In genomic region chr17:47333409-47333808, GRCm38 (mm10) we compare ENCODE assay signal across 16 mouse cellular contexts. TPM values are rescaled to one million over a fixed set of nuclear protein-coding genes. Genes with fewer than 3 reads are reported as not detected.
DNase-seq lines count a peak whose midpoint lies in the region; ATAC-seq lines count a peak whose summit lies in the region.
"Had no signal": no experiment of that assay in that cellular context is flagged by ENCODE, and none has a peak within 500 bp of the region (broad histone marks: within the 10 kb centered on the region; RNA-seq: fewer than 3 reads in every experiment).

No protein-coding gene starts in this region.

- no peak overlapping the region for H3K9ac ChIP-seq in embryonic facial prominence, embryonic 11.5 days (replicated peaks; ENCODE audit: low read length)
- no peak overlapping the region for H3K9ac ChIP-seq in neural tube, embryonic 14.5 days (replicated peaks; ENCODE audit: low read depth, low read length)
- no peak overlapping the region for H3K9ac ChIP-seq in limb, embryonic 11.5 days (ENCODE audit: low read length)
- H3K9ac ChIP-seq: heart, embryonic 12.5 days; limb, embryonic 13.5 days; liver, embryonic 15.5 days; midbrain, embryonic 12.5 days; neural tube, embryonic 13.5 days had no signal

- ATAC-seq in embryonic facial prominence, embryonic 11.5 days (replicated peaks; ENCODE audit: insufficient number of reproducible peaks, low FRiP score, low TSS enrichment, low read depth) = no peak
- ATAC-seq in neural tube, embryonic 14.5 days (ENCODE audit: low read depth) = peak; percentile 37; the same call in 1 of the 2 replicates
- ATAC-seq in limb, embryonic 11.5 days (ENCODE audit: insufficient number of reproducible peaks, low FRiP score, low TSS enrichment, low read depth) = no peak

- no peaks in the 10 kb centered on the region; the same call in 1 of the 2 replicates for H3K36me3 ChIP-seq in embryonic facial prominence, embryonic 11.5 days (replicated peaks; ENCODE audit: control insufficient read depth, insufficient read depth, low read depth, low read length)
- H3K36me3 ChIP-seq in embryonic facial prominence, embryonic 10.5 days (replicated peaks) = peaks cover 63% of the 10 kb centered on the region
- peaks cover 22% of the 10 kb centered on the region; the same call in 1 of the 2 replicates for H3K36me3 ChIP-seq in neural tube, embryonic 14.5 days (ENCODE audit: control insufficient read depth, insufficient read depth, low read length)
- H3K36me3 ChIP-seq in limb, embryonic 11.5 days (ENCODE audit: control insufficient read depth, insufficient read depth, low read length) = peaks cover 8% of the 10 kb centered on the region; the same call in 1 of the 2 replicates
- H3K36me3 ChIP-seq: liver, embryonic 15.5 days had no signal

- no peaks in the 10 kb centered on the region for H3K4me1 ChIP-seq in embryonic facial prominence, embryonic 11.5 days (ENCODE audit: control insufficient read depth, insufficient read depth, low read length)
- peaks cover 22% of the 10 kb centered on the region for H3K4me1 ChIP-seq in embryonic facial prominence, embryonic 10.5 days
- 0 out of 2 replicates have a peak, but pooled peaks cover 8% of the 10 kb centered on the region for H3K4me1 ChIP-seq in neural tube, embryonic 14.5 days (ENCODE audit: control insufficient read depth, insufficient read depth, low read length)
- H3K4me1 ChIP-seq in limb, embryonic 11.5 days (ENCODE audit: control insufficient read depth, insufficient read depth, low read length) = no peaks in the 10 kb centered on the region
- H3K4me1 ChIP-seq: limb, embryonic 13.5 days had no signal

- 17% methylated on average over 2 of the region's 2 CpGs for WGBS in embryonic facial prominence, embryonic 11.5 days
- WGBS in embryonic facial prominence, embryonic 10.5 days = 20% methylated on average over 2 of the region's 2 CpGs
- whole genome bisulfite sequencing in neural tube, embryonic 14.5 days = 11% methylated on average over 2 of the region's 2 CpGs
- WGBS in limb, embryonic 11.5 days = 14% methylated on average over 2 of the region's 2 CpGs

- no peaks in the 10 kb centered on the region for H3K27me3 ChIP-seq in embryonic facial prominence, embryonic 11.5 days (ENCODE audit: control insufficient read depth, insufficient read depth, low read length)
- no peaks in the 10 kb centered on the region; the same call in 1 of the 2 replicates for H3K27me3 ChIP-seq in embryonic facial prominence, embryonic 10.5 days (replicated peaks; ENCODE audit: low read depth, poor library complexity, severe bottlenecking)
- H3K27me3 ChIP-seq in neural tube, embryonic 14.5 days (ENCODE audit: control insufficient read depth, insufficient read depth, low read length) = no peaks in the 10 kb centered on the region
- H3K27me3 ChIP-seq in limb, embryonic 11.5 days (ENCODE audit: control insufficient read depth, insufficient read depth, low read length) = no peaks in the 10 kb centered on the region
- H3K27me3 ChIP-seq: CH12.LX; heart, embryonic 12.5 days; limb, embryonic 13.5 days; liver, embryonic 15.5 days; midbrain, embryonic 12.5 days; neural tube, embryonic 13.5 days had no signal

- H3K4me3 ChIP-seq in embryonic facial prominence, embryonic 11.5 days (ENCODE audit: low read depth, low read length) = no peak overlapping the region
- H3K4me3 ChIP-seq in embryonic facial prominence, embryonic 10.5 days = no peak overlapping the region
- no peak overlapping the region for H3K4me3 ChIP-seq in neural tube, embryonic 14.5 days (ENCODE audit: low read depth, low read length)
- H3K4me3 ChIP-seq in limb, embryonic 11.5 days (ENCODE audit: low read depth, low read length) = no peak overlapping the region
- H3K4me3 ChIP-seq: heart, embryonic 12.5 days; limb, embryonic 13.5 days; liver, embryonic 15.5 days; midbrain, embryonic 12.5 days; neural tube, embryonic 13.5 days had no signal

- no peaks in the 10 kb centered on the region for H3K9me3 ChIP-seq in embryonic facial prominence, embryonic 11.5 days (replicated peaks; ENCODE audit: control insufficient read depth, low read length)
- no peaks in the 10 kb centered on the region for H3K9me3 ChIP-seq in embryonic facial prominence, embryonic 10.5 days
- no peaks in the 10 kb centered on the region for H3K9me3 ChIP-seq in neural tube, embryonic 14.5 days (ENCODE audit: control insufficient read depth, low read length)
- H3K9me3 ChIP-seq in limb, embryonic 11.5 days (ENCODE audit: control insufficient read depth, low read length) = no peaks in the 10 kb centered on the region
- H3K9me3 ChIP-seq: heart, embryonic 12.5 days; limb, embryonic 13.5 days; liver, embryonic 15.5 days; midbrain, embryonic 12.5 days; neural tube, embryonic 13.5 days had no signal

- no peak overlapping the region for H3K27ac ChIP-seq in embryonic facial prominence, embryonic 11.5 days (replicated peaks; ENCODE audit: low read depth, low read length)
- no peak overlapping the region for H3K27ac ChIP-seq in embryonic facial prominence, embryonic 10.5 days (replicated peaks)
- no peak overlapping the region for H3K27ac ChIP-seq in neural tube, embryonic 14.5 days (ENCODE audit: low read depth, low read length)
- H3K27ac ChIP-seq in limb, embryonic 11.5 days (replicated peaks; ENCODE audit: low read depth, low read length) = no peak overlapping the region
- H3K27ac ChIP-seq: limb, embryonic 13.5 days; liver, embryonic 15.5 days; midbrain, embryonic 12.5 days; neural tube, embryonic 13.5 days had no signal

- no peak overlapping the region for H3K4me2 ChIP-seq in embryonic facial prominence, embryonic 11.5 days (ENCODE audit: low read depth, low read length)
- H3K4me2 ChIP-seq in neural tube, embryonic 14.5 days (ENCODE audit: low read depth, low read length) = no peak overlapping the region
- no peak overlapping the region for H3K4me2 ChIP-seq in limb, embryonic 11.5 days (ENCODE audit: low read depth, severe bottlenecking)
- H3K4me2 ChIP-seq: heart, embryonic 12.5 days; limb, embryonic 13.5 days; liver, embryonic 15.5 days; midbrain, embryonic 12.5 days; neural tube, embryonic 13.5 days had no signal

- peak; percentile 35 for DNase-seq in embryonic facial prominence, embryonic 11.5 days (ENCODE audit: low spot score)
- no peak for DNase-seq in embryonic facial prominence, embryonic 10.5 days (ENCODE audit: low spot score)
- DNase-seq in neural tube, embryonic 10.5 days (ENCODE audit: extremely low spot score, low spot score) = no peak
- peak; percentile 34 for DNase-seq in limb, embryonic 11.5 days (ENCODE audit: low spot score)
- DNase-seq in thymus, postnatal 10 days (ENCODE audit: low spot score in 2 of 2) = no peak
- DNase-seq in layer of hippocampus, adult 8-10 months (ENCODE audit: low spot score in 2 of 2) = no peak
- DNase-seq in urinary bladder, postnatal 4 days (ENCODE audit: low spot score in 2 of 2) = no peak
- DNase-seq: adrenal gland, postnatal 25 days; gastrocnemius, postnatal 36 days had no signal

RNA-seq across cellular contexts. Expression of gene Mrps10, which starts 35.3 kb away (rescaled TPM):
- polyA plus RNA-seq in embryonic facial prominence, embryonic 11.5 days (2014; fragmentation: Nextera tagmentation; extraction: Ambion mirVana) = 74.1 and 75.2 TPM in 2 replicates
- 90.0 and 96.0 TPM in 2 replicates for polyA plus RNA-seq in embryonic facial prominence, embryonic 10.5 days (2016; fragmentation: Nextera tagmentation; extraction: Ambion mirVana)
- 66.7 and 77.6 TPM in 2 replicates for polyA plus RNA-seq in neural tube, embryonic 14.5 days (2014; fragmentation: Nextera tagmentation; extraction: Ambion mirVana)
- 79.8 and 79.9 TPM in 2 replicates for polyA plus RNA-seq in limb, embryonic 11.5 days (2014; fragmentation: Nextera tagmentation; extraction: Ambion mirVana)
- 10 to 100 TPM; 32.8 to 35.3 (median 33.8) TPM for total RNA-seq in layer of hippocampus, adult 8-10 months (2022)

RNA-seq across cellular contexts. Expression of gene Guca1b, which starts 51.8 kb away (rescaled TPM):
- polyA plus RNA-seq in embryonic facial prominence, embryonic 11.5 days (2014; fragmentation: Nextera tagmentation; extraction: Ambion mirVana) = 0.41 and 1.6 TPM in 2 replicates
- 1.2 and 1.7 TPM in 2 replicates for polyA plus RNA-seq in embryonic facial prominence, embryonic 10.5 days (2016; fragmentation: Nextera tagmentation; extraction: Ambion mirVana)
- 0.43 and 0.44 TPM in 2 replicates for polyA plus RNA-seq in neural tube, embryonic 14.5 days (2014; fragmentation: Nextera tagmentation; extraction: Ambion mirVana)
- 0.25 and 0.51 TPM in 2 replicates for polyA plus RNA-seq in limb, embryonic 11.5 days (2014; fragmentation: Nextera tagmentation; extraction: Ambion mirVana)
- 1 to 10 TPM; 1.0 to 3.3 (median 1.5) TPM for total RNA-seq in layer of hippocampus, adult 8-10 months (2022)

Comparison
In these comparisons a context has a peak if more than half of its experiments do, and no peak if none do; other contexts are left out.
1. DNase-seq: peak in embryonic facial prominence, embryonic 11.5 days (single experiment) and limb, embryonic 11.5 days (single experiment); none in embryonic facial prominence, embryonic 10.5 days (single experiment), neural tube, embryonic 10.5 days (single experiment), thymus, postnatal 10 days (0 of 2), layer of hippocampus, adult 8-10 months (0 of 2) and urinary bladder, postnatal 4 days (0 of 2).